Mouse (Mus musculus) lung, postnatal 0 days (tissue): ENCODE data around the gene Gm27021.

Experiments used
- CTCF ChIP-seq: IDR thresholded peaks from 2 replicates; pipeline ENCODE4 v1.5.1; 2016; ENCODE audit warnings: antibody characterized with exemption, mild to moderate bottlenecking
- EP300 ChIP-seq: IDR thresholded peaks from 2 replicates; pipeline ENCODE4 v1.6.1; 2016; ENCODE audit warnings: antibody characterized with exemption, mild to moderate bottlenecking, control low read depth

GRCm38 (mm10) chr8:120633665-120634271 lies 34.1 kb downstream of the Gm27021 start:
- TF ChIP-seq CTCF (no peak), EP300 (no peak)
